ENCODE assay signal across 8 mouse cellular contexts in genomic region chr4:63410583-63410934, GRCm38 (mm10). TPM values are rescaled to one million over a fixed set of nuclear protein-coding genes. Genes with fewer than 3 reads are reported as not detected.
A peak's percentile ranks its signal among the peaks of the same experiment; 100 is the strongest.
DNase-seq lines count a peak whose midpoint lies in the region; ATAC-seq and TF ChIP-seq lines count a peak whose summit lies in the region.

No protein-coding gene starts in this region.

- peaks cover 58% of the 10 kb centered on the region for H3K4me1 ChIP-seq in erythroblast, embryonic 14.5 days (ENCODE audit: control insufficient read depth)
- H3K4me1 ChIP-seq in heart, embryonic 10.5 days: peaks cover 35% of the 10 kb centered on the region
- peaks cover 33% of the 10 kb centered on the region for H3K4me1 ChIP-seq in kidney, embryonic 15.5 days
- H3K4me1 ChIP-seq in limb, embryonic 15.5 days: peaks cover 33% of the 10 kb centered on the region
- H3K4me1 ChIP-seq in midbrain, postnatal 0 days (ENCODE audit: insufficient read depth, low read length): peaks cover 15% of the 10 kb centered on the region

- no peak for TF ChIP-seq CTCF in midbrain, postnatal 0 days (IDR thresholded peaks at IDR 0.05)

- H3K9me3 ChIP-seq in erythroblast, embryonic 14.5 days (ENCODE audit: control insufficient read depth, low read length): no peaks in the 10 kb centered on the region
- H3K9me3 ChIP-seq in heart, embryonic 10.5 days: no peaks in the 10 kb centered on the region
- H3K9me3 ChIP-seq in kidney, embryonic 15.5 days (replicated peaks): no peaks in the 10 kb centered on the region
- H3K9me3 ChIP-seq in limb, embryonic 15.5 days: no peaks in the 10 kb centered on the region
- H3K9me3 ChIP-seq in midbrain, postnatal 0 days (ENCODE audit: low read length): no peaks in the 10 kb centered on the region

- peak; percentile 93 for ATAC-seq in kidney, embryonic 15.5 days (replicated peaks; ENCODE audit: low FRiP score)
- ATAC-seq in limb, embryonic 15.5 days (ENCODE audit: insufficient number of reproducible peaks, low FRiP score, low TSS enrichment, low read depth): peak; percentile 81
- ATAC-seq in midbrain, postnatal 0 days (ENCODE audit: low FRiP score): peak; percentile 91

- H3K9ac ChIP-seq in kidney, embryonic 15.5 days: peak overlapping the region; percentile 34
- H3K9ac ChIP-seq in limb, embryonic 15.5 days: peak overlapping the region; percentile 4; the same call in 1 of the 2 replicates
- H3K9ac ChIP-seq in midbrain, postnatal 0 days (replicated peaks; ENCODE audit: low read length, poor library complexity, severe bottlenecking): peak overlapping the region; percentile 57; the same call in 1 of the 2 replicates

- peak overlapping the region; percentile 49 for H3K27ac ChIP-seq in heart, embryonic 10.5 days
- 0 out of 2 replicates have a peak overlapping the region, but pooled peaks have one; percentile 48 for H3K27ac ChIP-seq in kidney, embryonic 15.5 days
- H3K27ac ChIP-seq in limb, embryonic 15.5 days: peak overlapping the region; percentile 71
- no peak overlapping the region for H3K27ac ChIP-seq in midbrain, postnatal 0 days (ENCODE audit: low read depth, low read length)

- peaks cover 6% of the 10 kb centered on the region for H3K27me3 ChIP-seq in erythroblast, embryonic 14.5 days (ENCODE audit: control insufficient read depth)
- H3K27me3 ChIP-seq in heart, embryonic 10.5 days (ENCODE audit: insufficient read depth, poor library complexity, severe bottlenecking): peaks cover 17% of the 10 kb centered on the region; the same call in 1 of the 2 replicates
- peaks cover 5% of the 10 kb centered on the region; the same call in 1 of the 2 replicates for H3K27me3 ChIP-seq in kidney, embryonic 15.5 days
- no peaks in the 10 kb centered on the region for H3K27me3 ChIP-seq in limb, embryonic 15.5 days
- no peaks in the 10 kb centered on the region for H3K27me3 ChIP-seq in midbrain, postnatal 0 days (ENCODE audit: insufficient read depth, low read length)

- H3K4me3 ChIP-seq in erythroblast, embryonic 14.5 days (replicated peaks): peak overlapping the region; percentile 74
- H3K4me3 ChIP-seq in heart, embryonic 10.5 days: peak overlapping the region; percentile 75
- peak overlapping the region; percentile 53 for H3K4me3 ChIP-seq in kidney, embryonic 15.5 days (replicated peaks)
- peak overlapping the region; percentile 49 for H3K4me3 ChIP-seq in limb, embryonic 15.5 days
- peak overlapping the region; percentile 56 for H3K4me3 ChIP-seq in midbrain, postnatal 0 days (ENCODE audit: low read depth, low read length)

- WGBS in heart, embryonic 10.5 days: 1% methylated on average over 19 of the region's 19 CpGs
- under 1% methylated on average over 19 of the region's 19 CpGs for WGBS in kidney, embryonic 15.5 days
- 0% methylated on average over 19 of the region's 19 CpGs for WGBS in limb, embryonic 15.5 days
- under 1% methylated on average over 19 of the region's 19 CpGs for WGBS in midbrain, postnatal 0 days

- DNase-seq in CD4-positive helper T cell, adult 2 months (ENCODE audit: low read depth, low spot score): peak; percentile 96
- DNase-seq in brain, embryonic 18.5 days (ENCODE audit: low read depth, low spot score): peak; percentile 86
- peak; percentile 96 for DNase-seq in heart, embryonic 10.5 days (ENCODE audit: low spot score)
- peak; percentile 97 for DNase-seq in midbrain, postnatal 0 days (ENCODE audit: low spot score)
- peak; percentile 87 to 96 for DNase-seq in spleen, postnatal 10 days (ENCODE audit: low spot score in 2 of 2)

- peak overlapping the region; percentile 97 for H3K4me2 ChIP-seq in kidney, embryonic 15.5 days
- H3K4me2 ChIP-seq in limb, embryonic 15.5 days: peak overlapping the region; percentile 99
- H3K4me2 ChIP-seq in midbrain, postnatal 0 days (ENCODE audit: low read depth, low read length, poor library complexity, severe bottlenecking): peak overlapping the region; percentile 99

- H3K36me3 ChIP-seq in erythroblast, embryonic 14.5 days (ENCODE audit: control insufficient read depth): no peaks in the 10 kb centered on the region
- no peaks in the 10 kb centered on the region for H3K36me3 ChIP-seq in heart, embryonic 10.5 days
- H3K36me3 ChIP-seq in kidney, embryonic 15.5 days: no peaks in the 10 kb centered on the region
- peaks cover 7% of the 10 kb centered on the region; the same call in 1 of the 2 replicates for H3K36me3 ChIP-seq in limb, embryonic 15.5 days
- H3K36me3 ChIP-seq in midbrain, postnatal 0 days (ENCODE audit: insufficient read depth, low read length): no peaks in the 10 kb centered on the region

RNA-seq across cellular contexts. Expression of gene Akna, which starts 7.4 kb away (rescaled TPM):
- 1.3 and 1.6 TPM in 2 replicates for polyA plus RNA-seq in erythroblast, embryonic 14.5 days (2012)
- 4.6 and 9.0 TPM in 2 replicates for polyA plus RNA-seq in heart, embryonic 10.5 days (2016; fragmentation: Nextera tagmentation; extraction: Ambion mirVana)
- polyA plus RNA-seq in kidney, embryonic 15.5 days (2015; fragmentation: Nextera tagmentation; extraction: Ambion mirVana): 7.4 and 8.3 TPM in 2 replicates
- polyA plus RNA-seq in limb, embryonic 15.5 days (2015; fragmentation: Nextera tagmentation; extraction: Ambion mirVana): 5.6 and 6.0 TPM in 2 replicates
- total RNA-seq in midbrain, postnatal 0 days (2014; rRNA removed): 4.4 and 5.3 TPM in 2 replicates
- 1.9 and 2.1 TPM in 2 replicates for polyA plus RNA-seq in midbrain, postnatal 0 days (2015; fragmentation: Nextera tagmentation; extraction: Ambion mirVana)

RNA-seq across cellular contexts. Expression of gene Orm2, which starts 48.3 kb away (rescaled TPM):
- not detected in 2 replicates for polyA plus RNA-seq in erythroblast, embryonic 14.5 days (2012)
- polyA plus RNA-seq in heart, embryonic 10.5 days (2016; fragmentation: Nextera tagmentation; extraction: Ambion mirVana): not detected in 2 replicates
- polyA plus RNA-seq in kidney, embryonic 15.5 days (2015; fragmentation: Nextera tagmentation; extraction: Ambion mirVana): not detected in 2 replicates
- 0.25 and 0.35 TPM in 2 replicates for polyA plus RNA-seq in limb, embryonic 15.5 days (2015; fragmentation: Nextera tagmentation; extraction: Ambion mirVana)
- total RNA-seq in midbrain, postnatal 0 days (2014; rRNA removed): not detected in 2 replicates
- not detected in 2 replicates for polyA plus RNA-seq in midbrain, postnatal 0 days (2015; fragmentation: Nextera tagmentation; extraction: Ambion mirVana)

RNA-seq across cellular contexts. Expression of gene Orm3, which starts 54.6 kb away (rescaled TPM):
- not detected in 2 replicates for polyA plus RNA-seq in erythroblast, embryonic 14.5 days (2012)
- not detected in 2 replicates for polyA plus RNA-seq in heart, embryonic 10.5 days (2016; fragmentation: Nextera tagmentation; extraction: Ambion mirVana)
- polyA plus RNA-seq in kidney, embryonic 15.5 days (2015; fragmentation: Nextera tagmentation; extraction: Ambion mirVana): not detected in 2 replicates
- polyA plus RNA-seq in limb, embryonic 15.5 days (2015; fragmentation: Nextera tagmentation; extraction: Ambion mirVana): not detected in 2 replicates
- total RNA-seq in midbrain, postnatal 0 days (2014; rRNA removed): not detected in 2 replicates
- polyA plus RNA-seq in midbrain, postnatal 0 days (2015; fragmentation: Nextera tagmentation; extraction: Ambion mirVana): not detected in 2 replicates

Comparison
In these comparisons a context has a peak if more than half of its experiments do, and no peak if none do; other contexts are left out.
1. H3K9ac ChIP-seq: peak in every context shown above with its lines; median percentile 57 in midbrain, postnatal 0 days; 34 in kidney, embryonic 15.5 days; 4 in limb, embryonic 15.5 days.